Mouse (Mus musculus) embryonic fibroblast, embryonic 13.5 days (primary cell): ENCODE measurements around the gene Atg101.

Source experiments
- CTCF ChIP-seq: IDR thresholded peaks from 2 replicates; pipeline ENCODE4 v1.5.1; 2011; ENCODE audit warnings: mild to moderate bottlenecking, control low read depth, low read length, moderate library complexity, borderline replicate concordance; ENCODE audit not compliant: insufficient read depth
- POLR2A ChIP-seq: IDR thresholded peaks from 2 replicates; pipeline ENCODE4 v1.6.1; 2011; ENCODE audit warnings: low read depth, mild to moderate bottlenecking, control low read depth, low read length, moderate library complexity

- TF ChIP-seq CTCF (no peak), POLR2A (no peak)
Observed at GRCm38 (mm10) chr15:101251930-101252329, 32.1 kb upstream of the Atg101 start.
